Mouse (Mus musculus) embryonic fibroblast, embryonic 13.5 days (primary cell): ENCODE results near the gene Arhgap28.
"Not testable (repeated sequence)": the region's sequence is repeated elsewhere in the genome, so short reads cannot be mapped to it uniquely, and the experiment has no call there.

Source experiments
- CTCF ChIP-seq: IDR thresholded peaks from 2 replicates; pipeline ENCODE4 v1.5.1; 2011; ENCODE audit warnings: mild to moderate bottlenecking, control low read depth, low read length, moderate library complexity, borderline replicate concordance; ENCODE audit not compliant: insufficient read depth
- POLR2A ChIP-seq: IDR thresholded peaks from 2 replicates; pipeline ENCODE4 v1.6.1; 2011; ENCODE audit warnings: low read depth, mild to moderate bottlenecking, control low read depth, low read length, moderate library complexity

GRCm38 (mm10) chr17:67841494-67841893 is 162.4 kb downstream of the Arhgap28 start:
- TF ChIP-seq CTCF, POLR2A: not testable (repeated sequence)
